Mouse (Mus musculus) bone marrow macrophage, adult 2 months (primary cell): ENCODE data around the gene Ceacam19.

ENCODE experiments used
- CTCF ChIP-seq: IDR thresholded peaks from 2 replicates; pipeline ENCODE4 v1.5.1; 2012; ENCODE audit warnings: low read depth, mild to moderate bottlenecking, low read length, moderate library complexity
- POLR2A ChIP-seq: IDR thresholded peaks from 2 replicates; pipeline ENCODE4 v1.6.1; 2012; ENCODE audit warnings: mild to moderate bottlenecking, low read depth, low read length, borderline replicate concordance

GRCm38 (mm10) chr7:19932133-19932876 is 44.5 kb upstream of the Ceacam19 start:
- TF ChIP-seq CTCF (no peak), POLR2A (no peak)
